Mouse (Mus musculus) kidney, postnatal 4 days (tissue): ENCODE measurements at regions not wholly inside any gene's neighbourhood (a gene's known extent, or its start where the extent isn't known, plus 50 kb on each side); places are given as distances from the start of the nearest gene placed in this dataset.

ENCODE experiments used
- DNase-seq, 2 experiments: peaks; one replicate each; pipeline ENCODE4 v3.0.0; 2021; ENCODE audit warnings: mixed read lengths in 2 of 2

DNA sequence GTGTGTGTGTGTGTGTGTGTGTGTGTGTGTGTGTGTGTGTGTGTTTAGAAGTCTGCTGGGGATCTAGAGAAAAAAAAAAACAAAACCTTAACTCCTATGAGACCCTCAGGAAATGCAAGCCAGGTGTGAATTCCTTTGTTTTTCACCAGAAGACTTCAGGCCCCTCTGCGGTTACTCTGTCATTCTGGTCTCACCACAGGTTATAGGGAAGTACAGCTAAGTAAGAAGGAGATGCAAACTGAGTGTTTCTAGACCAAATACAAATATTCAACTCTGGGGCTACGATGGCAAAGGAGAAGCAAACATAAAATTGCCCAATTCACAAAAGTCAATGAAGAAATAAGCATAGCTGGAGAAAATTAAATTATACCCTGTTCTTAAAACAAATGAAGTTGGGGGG is 54.9 kb upstream of the Basp1 start:
- no peak for DNase-seq

DNA sequence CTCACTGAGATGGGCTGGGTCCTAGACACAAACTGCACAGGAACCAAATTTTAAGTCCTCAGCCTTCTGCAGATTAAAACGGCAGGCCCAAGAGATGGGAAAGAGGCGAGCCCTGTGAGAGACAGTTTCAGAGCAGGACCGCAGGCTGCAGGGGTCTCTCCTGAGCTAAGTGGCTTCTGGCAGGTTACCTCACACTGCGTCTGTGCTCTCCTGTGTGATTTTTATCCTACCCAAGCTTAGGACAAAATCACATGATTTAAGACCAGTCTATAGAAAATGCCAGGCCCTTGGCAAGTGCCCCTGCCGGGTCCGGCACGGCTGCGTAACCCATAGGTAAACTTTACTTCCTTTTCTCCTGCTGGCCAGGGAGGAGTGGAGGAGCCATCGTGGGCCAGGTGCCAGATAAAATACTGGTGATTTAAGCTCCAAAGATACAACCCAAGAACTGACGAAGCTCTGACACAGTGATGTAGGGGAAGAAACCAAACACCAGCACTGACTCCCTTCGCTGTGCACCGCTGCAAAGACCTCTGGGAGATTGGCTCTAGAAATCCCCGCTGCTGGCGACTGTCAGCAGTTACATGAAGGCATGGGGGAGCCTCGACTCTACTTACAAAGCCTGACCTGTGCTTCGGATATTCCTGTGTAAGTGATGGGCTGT is 55.8 kb upstream of the Basp1 start:
- peak in 1 of 2 experiments; percentile 33 for DNase-seq

DNA sequence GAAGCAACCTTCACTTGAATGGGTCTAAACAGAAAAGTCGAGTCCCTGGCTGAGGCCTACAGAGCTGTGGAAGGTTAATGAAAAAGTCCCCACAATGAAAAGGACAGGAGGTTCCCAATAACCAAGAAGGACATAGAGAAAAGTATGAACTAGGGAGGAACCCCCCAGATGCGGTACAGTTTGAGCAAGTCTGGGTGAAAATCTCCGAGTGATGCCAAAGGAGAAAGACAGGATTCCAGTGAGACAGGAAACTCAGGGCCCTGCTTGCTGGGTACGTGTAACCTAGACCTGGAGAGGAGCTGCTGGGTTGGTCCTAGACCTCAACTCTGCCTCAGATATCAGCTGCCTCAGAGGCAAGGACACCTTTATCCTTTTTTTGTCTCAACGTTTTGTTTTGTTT is 57.8 kb upstream of the Basp1 start:
- DNase-seq: no peak

DNA sequence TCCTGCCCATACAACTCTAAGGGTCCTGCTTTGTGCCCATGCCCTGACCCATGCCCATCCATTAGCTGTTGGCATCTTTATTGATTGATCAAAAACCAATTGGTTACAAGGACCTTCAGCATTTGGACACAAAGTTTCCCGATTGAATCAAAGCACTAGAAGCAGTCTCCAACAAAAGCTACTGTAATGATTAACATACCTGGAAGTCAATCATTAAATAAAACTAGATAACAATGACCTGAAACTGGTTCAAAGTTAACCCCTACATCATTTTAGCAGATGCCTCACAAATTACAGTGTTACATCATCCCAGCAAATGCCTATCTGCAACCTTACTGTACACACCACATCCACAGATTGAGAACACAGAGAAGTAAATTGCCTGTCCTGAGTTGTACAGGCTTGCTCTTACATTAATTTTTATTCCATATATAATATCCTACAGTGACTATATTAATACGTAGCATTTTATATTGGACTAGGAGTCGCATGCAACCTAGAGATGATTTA is 59.7 kb upstream of the Basp1 start:
- no peak for DNase-seq

DNA sequence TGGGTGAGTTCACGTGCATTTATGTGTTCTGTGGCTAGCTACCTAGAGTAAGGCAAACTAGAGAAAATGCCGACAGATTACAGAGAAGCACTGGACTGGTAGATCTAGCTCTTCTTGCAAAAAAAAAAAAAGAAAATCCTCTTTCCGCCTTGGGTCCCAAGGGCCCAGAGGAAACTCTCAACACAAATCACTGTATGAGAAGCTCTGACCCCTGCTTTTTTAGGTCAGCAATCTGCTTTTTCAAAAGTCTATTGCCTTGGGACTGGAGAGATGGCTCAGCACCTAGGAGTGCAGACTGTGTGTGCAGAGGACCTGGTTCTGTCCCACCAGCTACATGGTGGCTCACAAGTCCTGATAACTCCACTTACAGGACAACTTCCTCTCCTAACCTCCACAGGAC is 60.5 kb upstream of the Basp1 start:
- no peak for DNase-seq

DNA sequence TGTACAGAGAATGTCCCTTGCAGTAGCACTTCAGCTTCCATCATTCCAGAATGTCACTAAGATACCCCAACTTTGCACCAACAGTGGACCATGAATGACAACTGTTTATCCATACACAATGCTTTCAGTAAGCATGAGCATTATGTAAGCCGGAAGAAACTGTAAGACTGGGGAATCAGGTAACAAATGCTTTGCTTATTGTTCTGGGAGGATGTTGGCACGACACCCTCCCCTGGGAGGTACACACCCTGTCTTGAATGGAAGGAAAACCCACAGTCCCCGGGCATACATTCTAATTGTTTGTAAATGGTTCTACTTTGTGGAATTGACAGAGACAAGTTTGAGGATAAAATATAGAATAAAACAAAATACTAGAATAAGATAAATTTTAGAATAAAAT is 69.0 kb upstream of the Basp1 start:
- DNase-seq: peak in 1 of 2 experiments; percentile 7

DNA sequence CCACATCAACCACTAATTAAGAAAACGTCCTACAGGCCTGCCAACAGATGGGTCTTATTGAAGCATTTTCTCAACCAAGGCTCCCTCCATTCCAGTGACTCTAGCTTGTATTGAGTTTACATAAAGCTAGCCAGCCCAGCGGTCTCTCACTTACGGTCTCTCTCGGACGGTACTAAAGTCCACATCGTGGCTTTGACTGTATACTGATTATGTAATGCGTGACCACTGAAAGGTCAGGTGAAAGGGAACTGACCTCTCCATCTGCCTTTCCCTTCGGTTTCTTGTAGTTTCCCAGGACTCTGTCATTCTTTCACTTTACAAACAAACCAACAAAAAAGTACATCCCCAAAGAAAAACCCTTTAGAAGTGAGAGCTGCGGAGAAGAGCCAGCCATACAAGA is 71.8 kb upstream of the Basp1 start:
- no peak for DNase-seq

DNA sequence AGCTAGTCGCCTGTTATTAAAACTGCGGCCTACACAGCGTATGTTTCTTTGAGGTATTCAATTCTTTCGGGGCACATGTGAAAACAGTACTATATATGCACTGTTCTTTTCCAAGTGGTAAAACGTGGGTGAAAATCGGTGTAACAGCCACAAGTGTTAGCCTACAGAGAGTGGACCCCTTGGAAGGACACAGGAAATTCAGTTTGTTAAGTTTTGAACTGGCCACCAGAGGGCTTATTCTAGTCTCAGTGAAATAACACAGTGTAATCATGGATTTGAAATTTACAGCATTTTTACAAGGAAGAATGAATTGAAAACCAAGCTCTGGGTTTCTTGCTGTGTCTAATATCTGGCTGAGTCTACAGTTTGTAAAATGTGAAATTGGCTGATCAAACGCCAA is 72.6 kb upstream of the Basp1 start:
- DNase-seq: peak; percentile 7 to 29

DNA sequence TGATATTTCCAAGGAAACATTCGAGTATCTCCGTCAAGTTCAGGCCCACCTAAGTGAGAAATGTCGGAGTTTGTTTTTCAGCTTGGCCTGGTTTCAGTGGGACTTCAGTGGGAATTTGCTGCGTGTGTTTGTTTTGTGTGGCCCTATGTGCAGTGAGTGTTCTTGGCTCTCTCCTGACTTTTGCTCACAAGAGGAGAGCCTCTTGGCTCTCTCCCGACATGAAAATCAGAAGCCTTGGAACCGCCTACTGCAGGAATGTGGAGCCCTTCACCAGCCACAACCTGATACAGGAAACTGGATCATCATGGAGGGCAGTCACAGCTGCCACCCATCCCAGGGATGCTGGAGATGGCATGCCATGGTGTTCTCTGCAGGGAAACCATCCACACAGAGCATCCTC is 76.2 kb upstream of the Basp1 start:
- peak in 1 of 2 experiments; percentile 7 for DNase-seq

DNA sequence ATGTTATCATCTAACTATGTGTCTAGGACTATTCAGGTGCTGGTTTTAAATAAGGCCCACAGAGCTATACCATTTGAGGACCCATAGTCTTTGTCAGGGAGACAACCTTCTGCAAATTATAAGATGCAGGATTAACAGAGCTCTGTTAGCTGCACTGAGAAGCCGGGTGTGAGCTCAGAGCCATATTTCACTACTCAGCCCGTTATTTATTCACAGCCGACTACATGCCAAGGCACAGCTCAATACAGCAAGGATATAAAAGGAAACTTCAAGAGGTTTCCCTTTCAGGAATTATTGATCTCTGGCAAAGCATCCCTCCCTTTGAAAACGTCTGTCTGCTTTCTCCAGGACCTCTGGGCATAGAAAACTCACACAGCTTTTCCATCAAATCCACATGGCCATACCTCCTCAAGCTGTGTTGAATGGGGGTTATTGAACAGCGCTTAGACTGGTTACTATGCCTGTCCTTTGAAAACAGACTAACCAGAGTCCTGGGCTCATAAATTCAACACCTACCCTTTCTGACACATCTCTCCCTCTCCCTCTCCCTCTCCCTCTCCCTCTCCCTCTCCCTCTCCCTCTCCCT is 78.7 kb upstream of the Basp1 start:
- DNase-seq: no peak

DNA sequence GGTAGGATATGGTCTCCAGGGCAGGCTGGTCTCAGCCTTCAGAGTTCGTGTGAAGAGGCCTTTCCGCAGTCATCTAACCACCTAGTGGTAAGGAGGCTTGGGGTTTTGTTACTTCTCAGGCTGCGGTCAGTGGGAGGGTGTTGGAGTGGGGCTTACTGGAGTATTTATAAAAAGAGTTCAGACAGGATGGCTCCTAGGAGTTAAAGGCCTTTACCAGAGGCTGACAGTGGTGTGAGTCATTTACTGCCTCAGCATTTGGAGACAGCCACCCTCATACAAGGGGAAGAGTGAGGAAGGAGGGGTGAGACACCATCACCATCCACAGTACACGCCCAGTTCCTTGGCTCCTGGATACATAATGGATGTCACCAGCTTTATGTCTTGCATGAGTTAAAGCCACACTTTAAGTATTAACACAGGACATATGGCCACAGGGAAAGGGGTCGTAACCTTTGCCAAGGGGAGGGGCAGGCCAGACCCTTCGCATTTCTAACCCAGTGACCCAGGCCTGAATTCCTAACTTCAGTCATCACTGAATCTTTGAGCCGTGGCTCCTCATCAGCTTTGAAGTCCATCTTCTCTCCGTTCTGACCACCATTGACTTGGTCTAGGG is 81.2 kb upstream of the Basp1 start:
- no peak for DNase-seq

DNA sequence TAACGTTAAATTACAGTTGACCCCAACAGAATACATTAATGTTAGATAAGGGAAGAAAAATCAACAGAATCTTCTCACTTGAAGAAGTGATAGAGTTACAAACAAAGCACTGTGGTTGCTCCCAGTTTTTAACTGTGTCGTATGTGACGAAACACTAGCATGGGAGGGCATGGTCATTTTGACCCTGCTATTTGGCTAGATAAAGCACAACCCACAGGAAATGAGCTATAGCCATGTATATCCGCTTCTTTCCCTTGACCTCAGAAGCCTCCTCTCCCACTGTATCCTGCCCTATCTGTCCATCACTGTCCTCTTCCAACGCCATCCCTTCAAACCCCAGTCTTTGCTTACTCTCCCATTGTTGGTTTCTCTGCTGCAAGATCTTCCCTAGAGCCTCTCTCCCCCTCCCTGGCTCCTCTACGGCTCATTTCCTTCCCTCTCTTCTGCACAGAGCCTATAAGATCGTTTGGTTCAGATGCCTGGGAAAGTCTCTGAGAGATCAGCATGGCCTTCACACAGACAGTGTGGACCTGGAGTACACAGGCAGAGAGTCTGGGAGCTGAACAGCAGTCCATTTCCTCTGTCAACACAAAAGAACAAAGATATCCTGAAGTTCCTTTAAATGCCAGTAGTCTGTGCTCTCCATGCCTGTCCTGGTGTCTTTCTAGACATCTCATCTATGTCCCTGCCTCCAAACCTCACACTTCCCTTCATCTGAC is 82.5 kb upstream of the Basp1 start:
- no peak for DNase-seq

DNA sequence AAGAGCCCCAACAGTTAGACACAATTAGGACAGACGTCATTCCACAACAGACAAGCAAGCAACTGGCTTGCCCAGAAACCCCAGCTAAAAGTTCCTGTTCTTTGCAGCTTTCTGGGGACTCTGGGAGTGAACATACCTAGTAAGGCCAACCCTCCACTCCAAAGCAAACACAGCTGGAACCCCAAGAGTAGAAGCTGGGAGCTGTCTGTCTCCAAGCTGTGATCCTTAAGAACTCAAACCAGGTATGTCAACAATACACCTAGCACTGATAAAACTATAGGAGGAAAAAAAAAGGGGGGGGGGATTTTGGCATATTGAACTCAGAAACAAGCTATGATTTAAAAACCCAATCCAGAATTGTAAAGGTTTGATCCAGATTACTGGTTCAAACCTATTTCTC is 84.2 kb upstream of the Basp1 start:
- DNase-seq: no peak

DNA sequence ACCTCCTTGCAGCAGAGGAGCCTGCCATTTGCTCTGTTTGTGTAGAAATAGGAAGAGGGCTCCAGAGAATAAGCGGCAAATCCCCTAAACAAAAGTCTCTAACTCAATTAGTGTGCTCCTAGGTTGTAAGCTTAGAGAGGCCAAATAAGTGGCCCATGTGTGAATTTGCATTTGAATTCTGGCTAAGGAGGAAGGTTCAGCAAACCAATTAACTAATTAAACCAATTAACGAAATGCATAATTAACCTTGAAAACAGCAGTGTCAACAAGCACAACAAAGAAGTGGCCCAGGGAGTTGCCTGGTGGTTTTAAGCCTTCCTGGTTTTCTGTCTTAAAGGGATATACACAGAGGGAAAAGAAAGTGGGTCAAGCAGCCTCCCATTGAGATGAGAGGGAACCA is 84.9 kb upstream of the Basp1 start:
- no peak for DNase-seq

DNA sequence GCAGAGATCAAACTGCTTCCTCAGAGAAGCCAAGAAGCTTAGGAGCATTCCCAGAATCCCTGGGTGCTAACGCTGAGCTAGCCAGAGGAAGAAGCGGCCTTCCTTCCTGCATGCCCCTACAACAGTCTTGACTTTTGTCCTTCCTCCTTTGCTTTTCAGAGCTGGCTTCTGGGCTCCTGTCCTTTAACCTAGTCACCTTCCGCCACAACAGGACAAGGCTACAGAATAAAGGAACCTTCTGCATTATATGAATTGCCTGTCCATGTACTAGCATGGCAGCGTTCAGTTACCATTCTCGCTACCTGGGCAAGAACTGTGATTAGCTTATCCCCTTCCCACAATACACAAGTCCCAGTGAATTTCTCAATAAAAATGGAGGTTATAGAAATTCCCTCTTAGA is 88.9 kb upstream of the Basp1 start:
- no peak for DNase-seq

DNA sequence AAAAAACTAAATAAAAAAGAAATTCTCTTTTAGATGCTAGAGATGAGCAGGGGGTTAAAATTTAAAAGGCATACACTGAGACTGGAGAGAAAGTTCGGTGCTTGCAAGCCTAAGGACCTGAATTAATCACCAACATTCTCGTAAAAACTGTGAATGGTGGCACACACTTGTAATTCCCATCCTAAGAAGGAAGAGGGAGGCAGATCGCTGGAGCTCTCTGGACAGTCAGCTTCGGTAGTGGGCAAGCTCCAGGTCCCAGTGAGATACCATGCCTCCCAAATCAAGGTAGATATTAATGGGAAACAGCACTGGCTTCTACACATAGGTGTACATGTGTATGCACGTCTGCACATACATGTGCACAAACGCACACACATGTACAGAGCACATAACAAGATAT is 89.5 kb upstream of the Basp1 start:
- peak in 1 of 2 experiments; percentile 29 for DNase-seq

DNA sequence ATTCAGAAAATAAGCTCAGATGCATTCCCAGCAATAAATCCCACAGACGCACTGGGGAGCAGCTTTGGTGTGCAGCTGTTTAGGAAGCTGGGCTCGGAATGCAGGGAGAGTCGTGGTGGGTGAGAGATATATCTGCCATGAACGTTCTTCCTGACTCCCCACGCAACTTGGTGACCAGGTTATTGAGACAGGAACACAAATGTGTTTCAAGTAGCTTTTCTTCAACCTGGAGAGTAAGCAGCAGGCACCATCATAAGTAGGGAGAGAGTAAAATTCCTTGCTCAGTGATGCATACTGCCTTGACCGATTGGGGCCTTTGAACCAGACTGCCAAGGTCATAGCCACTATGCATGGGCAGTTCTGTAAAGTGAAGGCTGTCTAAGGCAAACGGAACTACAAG is 95.6 kb upstream of the Basp1 start:
- peak; percentile 49 to 62 for DNase-seq

DNA sequence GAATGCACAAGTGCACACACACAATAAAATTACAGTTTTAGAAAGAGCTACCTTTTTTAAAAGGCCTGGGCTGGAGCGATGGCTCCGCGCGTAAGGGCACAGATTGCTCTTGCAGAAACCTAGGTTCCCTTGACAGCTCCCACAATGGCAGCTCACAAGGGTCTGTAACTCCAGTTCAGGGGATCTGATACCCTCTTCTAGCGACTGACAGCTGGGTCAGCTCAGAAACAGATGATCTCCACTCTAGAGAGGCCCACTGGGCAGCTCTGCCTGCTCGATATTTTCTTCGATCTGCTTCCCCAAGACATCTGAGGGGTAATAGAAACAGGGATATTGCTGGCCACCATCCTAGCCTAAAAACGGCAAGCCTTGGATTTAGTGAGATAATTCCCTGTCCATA is 96.0 kb upstream of the Basp1 start:
- DNase-seq: peak in 1 of 2 experiments; percentile 20

DNA sequence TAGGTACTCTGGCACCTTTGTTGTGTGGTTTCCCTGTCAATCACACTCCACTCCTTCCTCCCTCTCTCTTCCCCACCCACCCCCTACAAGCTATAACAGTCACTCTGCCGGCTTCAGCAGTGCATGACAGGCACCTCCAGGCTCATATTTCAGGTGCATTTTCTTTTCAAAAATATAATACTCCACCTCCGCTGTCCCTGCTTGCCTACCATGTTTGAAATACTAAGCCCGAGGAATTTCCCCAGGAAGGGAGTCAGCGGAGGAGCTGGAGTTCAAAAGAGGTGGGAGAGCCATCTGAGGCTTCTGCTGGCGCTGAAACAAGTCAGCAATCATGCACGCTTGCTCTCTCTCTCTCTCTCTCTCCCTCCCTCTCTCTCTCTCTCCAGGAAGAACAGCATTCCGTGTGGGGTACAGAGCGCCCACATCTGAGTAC is 96.5 kb upstream of the Basp1 start:
- peak; percentile 53 to 68 for DNase-seq

DNA sequence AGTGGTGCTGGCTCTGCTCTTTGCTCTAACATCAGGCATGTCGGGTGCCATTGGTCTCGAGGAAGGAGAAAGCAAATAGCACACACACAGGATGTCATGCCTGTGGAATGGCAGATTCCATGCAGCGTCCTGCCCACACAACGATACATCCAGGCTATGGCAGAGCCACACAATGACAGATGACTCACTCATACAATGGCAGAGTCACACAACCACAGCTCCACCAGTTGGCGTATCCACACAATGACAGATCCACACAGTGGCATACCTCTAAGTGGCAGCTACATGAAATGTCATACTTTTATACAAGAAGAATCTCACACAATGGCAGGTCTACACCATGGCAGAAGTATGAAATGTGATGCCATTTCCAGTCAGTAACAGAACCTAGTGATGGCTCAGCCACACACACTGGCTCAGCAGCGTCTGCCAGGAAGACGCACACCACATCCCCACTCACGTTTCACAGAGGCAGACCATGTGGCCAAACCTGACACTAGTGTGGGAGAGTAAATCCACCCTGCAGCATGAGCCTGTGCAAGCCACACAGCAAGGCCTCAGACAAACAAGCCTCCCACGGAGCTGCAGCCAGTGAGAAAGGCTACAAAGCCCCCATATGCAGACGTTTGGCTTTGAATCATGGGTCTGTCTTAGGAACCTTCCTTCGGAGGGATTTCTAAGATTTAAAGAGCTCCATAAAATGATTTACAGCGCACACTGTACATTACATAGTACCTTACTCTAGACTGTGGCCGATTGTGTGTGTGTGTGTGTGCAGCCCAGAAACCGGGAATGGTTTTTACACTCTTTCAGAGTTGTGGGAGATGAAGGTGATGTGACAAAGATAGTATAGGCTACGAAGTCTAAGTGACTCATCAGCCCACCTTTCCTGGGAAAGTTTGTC is 104.0 kb upstream of the Myo10 start:
- DNase-seq: peak in 1 of 2 experiments; percentile 22

DNA sequence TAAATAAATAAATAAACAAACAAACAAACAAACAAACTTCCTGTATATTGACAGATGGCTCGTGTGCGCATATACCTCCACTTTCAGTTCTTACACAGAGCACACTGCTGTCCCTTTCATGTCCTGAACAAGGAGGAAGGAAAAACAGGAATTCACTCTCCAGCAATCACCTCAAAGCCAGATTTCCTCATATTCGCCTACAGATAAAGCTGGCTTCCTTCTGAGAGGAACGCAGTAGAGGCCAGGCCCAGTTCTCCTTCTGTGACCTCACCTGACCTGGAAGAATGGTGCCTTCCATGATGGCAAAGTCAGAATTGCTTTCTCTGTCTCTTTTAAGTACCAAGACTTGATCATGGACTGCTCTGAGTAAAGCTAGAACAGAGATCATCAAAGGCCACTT is 98.1 kb upstream of the Myo10 start:
- DNase-seq: no peak

DNA sequence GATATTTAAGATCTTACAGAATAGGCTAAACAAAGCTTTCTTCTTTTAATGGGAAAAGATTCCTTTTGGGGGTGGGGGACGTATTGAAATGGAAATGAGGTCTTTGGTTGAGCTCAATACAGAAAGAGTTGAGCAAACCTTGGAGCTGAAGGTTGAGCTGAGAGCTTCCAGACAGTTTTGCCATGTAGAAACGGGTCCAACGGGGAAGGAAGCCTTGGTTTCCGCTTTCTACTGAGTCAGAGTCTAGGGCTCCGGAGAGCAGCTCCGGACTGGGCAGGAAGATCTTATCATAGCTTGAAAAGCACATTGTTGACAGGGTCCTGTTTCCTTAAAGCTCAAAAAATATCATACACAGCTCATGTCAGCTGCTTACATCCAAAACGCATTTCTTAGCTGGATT is 97.0 kb upstream of the Myo10 start:
- DNase-seq: peak in 1 of 2 experiments; percentile 17
